Mouse (Mus musculus) CD4-positive, CD25-positive, alpha-beta regulatory T cell, adult 2 months (primary cell): ENCODE results near the gene Rassf2.

Source experiments
- DNase-seq: peaks from one replicate; pipeline ENCODE4 v3.0.0-alpha.2; 2012; ENCODE audit warnings: low read depth, low spot score

Rassf2 gene

DNA sequence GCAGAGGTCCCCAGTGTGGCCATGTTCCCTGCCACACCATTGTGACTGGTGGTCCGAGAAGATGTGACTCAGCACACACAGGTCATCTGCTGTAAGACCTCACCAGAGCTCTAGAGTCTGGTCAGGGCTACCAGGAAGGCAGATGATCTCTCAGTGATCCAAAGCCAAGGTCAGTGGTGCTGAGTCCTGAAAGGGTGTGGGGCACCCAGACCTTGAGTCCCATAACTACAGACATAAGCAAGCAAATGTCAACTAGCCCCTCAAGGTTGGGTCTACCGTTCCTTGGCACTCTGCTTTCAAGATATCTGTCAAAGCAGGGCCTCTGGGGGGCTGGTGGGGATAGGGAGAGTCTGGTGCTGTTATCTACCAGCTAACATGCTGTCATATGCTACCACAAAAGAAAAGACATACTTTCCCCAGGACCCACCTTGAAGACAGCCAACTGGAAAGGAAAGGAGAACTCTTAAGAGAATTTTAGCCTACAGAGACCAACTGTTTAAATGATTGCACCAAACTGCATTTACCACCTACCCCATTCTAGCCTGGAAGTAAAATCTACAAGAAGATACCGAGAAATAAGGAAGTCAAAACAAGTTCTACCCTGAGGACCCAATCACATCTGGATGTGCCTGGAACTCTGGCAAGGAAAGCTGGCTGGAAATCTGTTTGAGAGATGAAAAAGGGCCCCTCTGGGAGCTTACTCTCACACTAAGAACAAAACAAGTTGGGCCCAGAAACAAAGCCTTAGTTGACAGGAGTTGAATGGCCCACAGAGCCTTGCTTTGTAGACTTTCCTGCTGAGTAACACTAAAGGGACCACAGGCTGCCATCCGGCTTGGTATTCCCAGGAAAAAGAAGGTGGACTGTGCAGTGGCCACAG lies 4.8 kb upstream of the Rassf2 start:
- no peak for DNase-seq

DNA sequence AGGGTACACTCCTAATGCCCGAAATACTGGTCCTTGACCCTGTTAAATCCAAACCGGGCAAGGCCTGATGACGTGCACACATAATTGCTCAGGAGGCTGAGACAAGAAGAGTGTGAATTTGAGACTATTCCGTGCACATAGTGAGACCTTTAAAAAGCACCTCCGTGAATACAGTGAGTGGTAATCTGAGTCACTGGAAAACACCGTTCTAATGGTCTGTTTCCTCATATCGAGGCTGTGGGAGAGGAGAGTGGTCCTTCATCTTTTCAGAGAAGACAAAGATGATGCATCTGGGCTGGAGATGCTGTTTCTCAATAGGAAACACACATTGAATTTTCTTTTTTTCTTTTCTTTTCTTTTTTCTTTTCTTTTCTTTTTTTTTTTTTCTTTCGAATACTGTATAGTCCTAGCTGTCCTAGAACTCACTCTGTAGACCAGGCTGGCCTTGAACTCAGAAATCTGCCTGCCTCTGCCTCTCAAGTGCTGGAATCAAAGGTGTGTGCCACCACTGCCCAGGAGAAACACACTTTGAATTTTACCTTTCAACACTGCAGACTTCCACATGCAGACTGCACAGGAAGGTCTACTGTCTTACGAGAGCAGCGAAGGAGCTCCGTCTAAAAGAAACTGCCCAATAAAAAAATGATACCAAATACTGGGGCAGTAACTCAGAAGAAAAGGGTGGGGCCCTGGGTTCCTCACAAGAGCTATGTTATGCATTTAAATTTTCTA lies 1.5 kb upstream of the Rassf2 start:
- no peak for DNase-seq

DNA sequence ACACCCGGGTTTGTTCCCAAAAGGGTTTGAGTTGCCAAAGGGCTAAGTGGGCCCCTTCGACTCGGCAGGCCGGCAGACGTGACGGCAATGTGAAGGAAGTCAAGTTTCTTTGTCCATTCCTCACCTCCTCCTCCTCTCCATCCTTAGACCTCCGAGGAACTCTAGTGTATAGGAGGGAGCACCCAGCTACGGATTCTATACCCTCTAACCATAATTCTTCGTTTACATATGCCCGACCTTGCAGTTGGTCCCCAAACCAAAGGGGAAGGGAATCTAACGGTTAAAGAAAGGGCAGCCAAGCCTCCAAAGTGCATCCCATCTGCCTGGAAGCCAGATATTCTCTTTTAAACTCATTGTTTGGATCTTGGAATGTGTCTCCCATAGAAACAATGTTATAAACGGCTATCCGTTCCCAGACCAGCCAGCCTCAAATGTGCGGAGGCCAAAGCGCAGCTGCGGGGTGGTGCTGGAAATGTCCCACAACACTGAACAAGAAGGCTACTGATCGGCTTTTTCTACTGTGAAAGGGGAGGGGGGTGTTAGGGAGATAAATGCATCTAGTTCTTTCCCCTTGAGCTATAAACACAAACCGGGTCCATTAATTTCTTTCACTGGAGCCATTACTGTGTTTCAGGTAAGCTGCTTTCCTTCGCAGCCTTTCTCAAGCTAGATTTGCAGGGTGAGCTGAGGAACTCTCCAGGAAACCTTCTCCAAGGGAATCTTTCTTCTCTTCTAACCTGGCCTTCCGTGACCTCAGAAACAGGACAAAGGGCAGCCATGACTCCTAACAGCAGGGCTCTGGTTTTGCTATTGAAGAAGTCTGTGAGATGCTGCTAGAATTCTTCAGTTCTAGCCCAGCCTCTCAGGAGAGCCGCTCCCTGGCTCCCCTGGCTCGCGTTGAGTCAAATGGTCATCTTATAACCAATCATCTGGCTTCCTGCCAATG lies 633 bp upstream of the Rassf2 start:
- DNase-seq, result no peak

DNA sequence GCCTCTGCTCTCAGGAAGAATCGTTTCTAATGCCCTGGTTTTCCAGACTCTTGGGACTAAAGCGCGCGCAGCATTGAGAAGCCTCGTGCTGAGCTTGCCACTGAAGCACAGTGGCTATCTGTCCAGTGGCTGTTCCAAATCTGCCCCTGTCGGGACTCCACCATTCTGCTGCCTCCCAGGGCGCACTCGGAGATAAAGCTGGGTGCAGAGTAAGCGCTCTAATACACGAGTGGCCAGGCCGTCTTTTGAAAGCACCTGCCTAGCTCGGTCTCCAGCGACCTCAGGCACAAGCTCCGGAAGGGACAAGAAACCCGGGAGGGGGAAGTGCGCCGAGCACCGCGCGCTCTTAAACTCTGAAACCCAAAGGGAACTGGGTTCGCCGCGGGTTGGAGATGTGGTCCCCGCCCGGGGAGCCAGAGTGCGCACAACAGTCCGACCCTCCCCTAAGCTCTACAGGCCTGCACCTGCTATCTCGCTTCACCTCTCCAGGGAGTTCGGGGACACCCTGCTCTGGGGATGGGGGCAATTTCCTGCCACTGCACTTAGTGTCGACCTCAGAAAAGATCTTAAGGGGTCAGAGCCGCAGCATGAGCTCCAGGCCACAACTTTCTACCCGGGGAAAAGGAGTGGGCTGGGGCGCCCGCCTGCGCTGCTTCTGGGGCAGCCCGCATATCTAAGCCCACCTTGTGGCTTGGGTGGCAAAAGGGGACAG lies 1.0 kb downstream of the Rassf2 start:
- DNase-seq, result peak; percentile 64

DNA sequence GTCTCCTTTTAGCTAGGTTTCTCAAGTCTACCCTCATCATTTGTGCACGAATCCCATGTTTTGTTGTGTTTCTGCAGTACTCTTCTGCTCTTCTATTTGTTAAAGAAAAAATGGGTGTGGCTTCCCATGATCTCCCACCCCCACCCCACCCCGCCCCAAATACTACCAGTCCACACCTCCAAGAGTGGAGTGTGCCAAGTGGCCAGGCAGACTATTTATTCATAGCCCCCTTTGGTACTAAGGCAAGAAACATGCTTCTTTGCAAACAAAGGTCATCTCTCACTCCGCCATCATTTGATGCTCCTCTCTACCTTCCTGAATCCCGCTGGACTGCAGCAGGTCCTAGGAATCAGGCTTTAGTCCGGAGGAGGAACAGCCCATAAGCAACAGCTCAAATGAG lies 2.0 kb downstream of the Rassf2 start:
- no peak for DNase-seq

DNA sequence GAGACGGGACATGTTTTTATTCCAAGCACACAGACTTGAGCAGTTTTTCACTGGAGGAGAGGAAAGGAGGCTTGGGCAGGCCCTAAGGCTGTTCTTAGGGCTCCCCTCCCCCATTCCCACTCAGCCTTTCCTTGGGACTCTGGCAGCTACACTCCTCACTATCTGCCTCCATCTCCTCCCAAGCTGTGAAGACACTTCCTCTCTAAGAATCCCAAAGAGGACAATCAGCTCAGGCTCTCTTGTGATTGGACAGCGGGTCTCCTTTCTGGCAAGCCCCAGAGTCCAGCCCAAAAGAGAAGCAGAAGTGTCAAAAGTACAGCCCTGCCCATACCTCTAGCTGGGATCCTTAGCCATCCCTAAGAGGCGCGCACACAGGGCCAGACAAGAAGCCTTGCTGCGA lies 2.7 kb downstream of the Rassf2 start:
- no peak for DNase-seq

DNA sequence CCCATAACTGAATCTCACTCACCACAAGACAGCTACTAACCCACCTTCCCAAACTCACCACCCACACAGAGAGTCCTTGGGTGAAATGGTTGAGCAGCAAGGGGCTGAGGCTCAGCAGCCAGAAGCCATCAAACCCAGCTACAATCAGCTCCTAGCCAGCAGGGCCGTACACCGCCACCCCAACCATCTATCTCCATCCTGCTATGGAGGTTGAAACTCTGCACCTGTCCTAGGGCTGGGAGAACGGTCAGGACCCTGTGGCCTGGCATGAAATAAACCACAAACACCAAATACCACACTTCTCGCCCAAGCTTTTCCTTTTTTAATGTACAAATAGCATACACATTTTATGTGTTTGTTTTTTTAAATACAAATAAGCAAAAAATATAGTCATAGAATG lies 6.0 kb downstream of the Rassf2 start:
- DNase-seq, result no peak

DNA sequence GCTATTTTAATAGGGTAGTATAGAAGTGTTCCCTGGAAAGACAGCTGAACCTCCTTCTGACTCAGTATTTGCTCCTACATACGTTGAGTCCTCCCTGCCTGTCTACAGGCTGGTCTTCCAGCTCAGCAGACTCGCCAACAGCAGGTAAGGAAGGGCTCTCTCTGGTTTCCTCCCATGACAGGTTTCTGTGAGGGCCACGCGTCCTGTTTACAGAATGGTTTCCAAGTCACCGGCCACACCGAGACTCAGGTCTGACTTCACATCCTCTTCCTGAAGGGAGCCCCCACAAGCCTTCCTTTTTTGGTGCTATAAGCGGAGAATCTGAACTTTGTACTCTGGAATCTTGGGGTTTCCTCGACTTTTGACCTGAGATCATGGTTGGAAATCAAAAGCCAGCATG lies 7.4 kb downstream of the Rassf2 start:
- DNase-seq, result peak; percentile 65

DNA sequence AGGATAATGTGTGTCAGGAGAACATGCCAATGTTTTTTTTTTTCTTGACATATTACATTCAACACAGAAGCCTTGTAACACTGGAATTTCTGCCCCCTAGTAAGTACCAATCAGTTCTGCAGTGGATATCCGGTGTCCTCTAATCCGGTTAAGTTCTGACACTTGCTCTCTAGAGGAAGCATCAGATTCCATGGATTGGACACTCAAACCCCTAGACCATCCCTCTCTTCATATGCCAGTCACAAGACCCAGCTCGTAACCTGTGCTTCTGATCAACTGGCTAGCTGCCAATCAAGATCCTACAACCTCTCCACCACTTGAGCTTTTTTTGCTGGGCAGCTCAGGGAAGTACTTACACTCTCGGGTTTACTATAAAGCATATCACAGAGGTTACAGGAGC lies 8.4 kb downstream of the Rassf2 start:
- no peak for DNase-seq

DNA sequence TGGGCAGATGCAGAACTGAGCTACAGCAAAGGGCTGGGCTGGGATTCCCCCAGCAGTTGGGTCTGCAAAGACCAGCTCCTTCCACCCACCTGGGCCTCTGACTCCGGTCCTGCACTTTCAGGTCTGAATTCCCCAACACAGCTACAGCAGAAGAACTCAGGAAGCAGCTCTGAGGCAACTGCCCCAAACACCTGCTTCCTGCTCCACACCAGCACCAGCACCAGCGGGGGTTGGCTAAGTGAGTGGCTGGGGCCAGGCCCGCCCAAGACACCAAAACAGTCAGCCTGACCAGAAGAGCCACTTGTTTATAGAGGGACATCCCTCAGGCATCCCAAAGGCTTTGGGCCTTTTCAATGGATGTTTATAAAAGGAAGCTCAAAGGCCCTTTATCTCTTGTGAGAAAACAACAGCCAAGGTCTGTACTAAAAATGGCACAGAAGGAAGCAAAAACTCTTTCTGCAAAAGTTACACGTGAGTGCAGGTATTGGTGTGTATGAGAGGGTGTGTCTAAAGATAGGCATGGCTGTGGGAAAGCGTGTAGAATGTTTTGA lies 9.0 kb downstream of the Rassf2 start:
- peak; percentile 67 for DNase-seq

DNA sequence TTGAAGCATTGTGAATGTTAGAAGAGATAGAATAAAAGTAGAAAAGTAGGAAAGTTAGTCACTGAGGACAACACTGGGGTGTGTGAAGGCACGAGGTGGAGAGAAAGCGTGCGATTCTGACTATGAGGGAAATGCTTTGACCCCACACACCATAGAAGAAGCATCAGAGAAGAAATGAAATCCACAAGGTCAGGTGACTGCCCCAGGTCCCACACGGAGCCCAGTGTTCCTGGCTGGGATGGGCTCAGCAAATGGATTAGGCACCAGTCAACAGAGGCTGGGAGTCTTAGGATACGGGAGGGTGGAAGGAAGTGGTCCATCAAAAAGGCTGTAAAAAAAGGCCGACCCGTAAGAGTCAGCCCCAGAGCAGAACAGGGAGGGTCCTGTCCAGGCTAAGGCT lies 9.6 kb downstream of the Rassf2 start:
- no peak for DNase-seq

DNA sequence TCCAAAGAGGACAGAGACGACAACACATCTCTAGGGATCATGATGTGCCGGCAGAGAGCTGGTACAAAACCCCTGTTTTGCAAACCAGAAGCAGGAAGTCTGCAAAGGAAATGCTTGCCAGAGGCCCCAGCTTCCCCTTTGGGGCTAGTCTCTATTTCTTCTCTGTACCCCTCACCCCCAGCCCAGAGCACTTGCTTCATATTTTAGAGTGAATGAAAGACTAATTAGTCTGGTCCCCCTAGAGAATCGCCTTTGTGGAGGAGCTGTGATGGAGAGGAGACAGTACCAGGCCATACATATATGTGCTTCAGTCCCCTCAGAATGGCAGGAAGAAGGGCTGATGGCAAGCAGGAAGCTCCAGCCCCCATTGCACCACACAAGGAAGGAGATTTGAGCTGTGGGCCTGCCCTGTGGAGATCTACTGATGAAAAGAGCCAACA lies 10.7 kb downstream of the Rassf2 start:
- DNase-seq, result peak; percentile 56

DNA sequence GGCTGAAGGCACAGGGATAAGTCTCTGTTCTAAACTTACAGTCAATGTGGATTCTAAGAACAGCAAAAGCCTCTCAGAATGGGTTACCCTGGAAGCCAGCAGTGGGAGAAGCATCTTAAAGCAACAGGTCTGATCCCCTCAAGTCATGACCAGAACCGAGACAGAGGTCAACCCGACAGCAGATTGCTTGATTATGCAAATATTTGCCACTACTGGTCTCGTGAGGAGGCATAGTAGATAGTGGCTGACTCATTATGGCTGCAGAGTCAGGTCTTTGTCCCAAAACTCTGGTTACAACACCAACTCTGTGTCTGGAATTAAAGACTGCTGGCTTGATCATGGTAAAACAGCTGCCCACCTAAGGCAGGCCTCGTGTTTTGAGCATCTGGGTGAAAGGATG lies 11.9 kb downstream of the Rassf2 start:
- no peak for DNase-seq

DNA sequence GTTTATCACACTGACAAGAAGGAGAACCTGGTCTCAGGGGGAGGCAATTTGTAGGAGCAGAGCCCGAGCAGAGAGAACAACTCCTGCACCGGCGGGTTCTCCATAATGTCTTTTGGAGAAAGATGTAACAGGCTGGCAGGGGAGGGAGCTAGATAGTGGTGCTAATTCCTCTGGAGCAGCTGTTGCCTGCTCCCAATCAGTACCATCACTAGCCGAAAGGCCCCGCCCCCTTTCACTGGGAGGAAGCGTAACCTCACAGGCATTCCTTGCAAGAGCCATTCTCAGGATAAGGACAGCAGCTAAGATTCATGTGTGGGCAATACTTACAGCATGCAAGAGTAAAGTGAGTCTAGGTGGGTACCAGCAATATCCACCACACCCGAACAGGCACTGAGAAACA lies 12.4 kb downstream of the Rassf2 start:
- DNase-seq, result no peak

DNA sequence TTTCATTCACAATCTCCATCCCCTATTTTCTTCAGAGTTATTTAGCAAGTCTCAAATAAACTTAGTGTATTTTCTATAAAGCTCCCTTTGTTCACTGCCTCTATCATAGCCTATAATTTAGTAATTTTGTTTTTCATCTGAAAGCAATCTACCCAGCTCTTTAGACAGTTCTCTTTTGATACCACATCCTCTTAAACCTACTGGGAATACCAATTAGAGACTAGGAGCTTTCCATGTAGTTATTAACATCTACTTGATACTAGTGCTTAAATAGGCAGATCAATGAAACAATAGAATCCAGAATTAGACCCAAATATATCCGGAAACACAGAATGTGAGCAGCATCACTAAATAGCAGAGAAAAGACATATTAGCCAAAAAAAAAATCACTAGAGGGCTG lies 14.0 kb downstream of the Rassf2 start:
- DNase-seq, result no peak

DNA sequence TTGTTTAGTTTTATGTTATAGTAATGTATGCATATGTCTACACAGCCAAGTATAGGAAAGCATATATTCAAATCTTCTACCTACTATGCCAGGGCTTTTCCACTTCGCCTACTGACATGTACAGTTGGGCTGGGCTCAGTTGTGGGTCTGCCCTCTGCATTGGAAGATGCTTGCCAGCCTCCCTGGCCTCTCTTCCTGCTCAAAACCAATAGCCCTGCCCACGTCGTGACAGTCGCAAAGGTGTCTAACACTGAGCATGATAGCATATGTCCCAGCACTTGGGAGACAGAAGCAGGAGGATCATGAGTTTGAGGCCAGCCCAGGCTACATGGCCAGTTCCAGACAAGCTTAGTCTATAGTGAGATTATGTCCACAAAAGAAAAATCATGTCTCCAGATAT lies 16.9 kb downstream of the Rassf2 start:
- peak; percentile 35 for DNase-seq

DNA sequence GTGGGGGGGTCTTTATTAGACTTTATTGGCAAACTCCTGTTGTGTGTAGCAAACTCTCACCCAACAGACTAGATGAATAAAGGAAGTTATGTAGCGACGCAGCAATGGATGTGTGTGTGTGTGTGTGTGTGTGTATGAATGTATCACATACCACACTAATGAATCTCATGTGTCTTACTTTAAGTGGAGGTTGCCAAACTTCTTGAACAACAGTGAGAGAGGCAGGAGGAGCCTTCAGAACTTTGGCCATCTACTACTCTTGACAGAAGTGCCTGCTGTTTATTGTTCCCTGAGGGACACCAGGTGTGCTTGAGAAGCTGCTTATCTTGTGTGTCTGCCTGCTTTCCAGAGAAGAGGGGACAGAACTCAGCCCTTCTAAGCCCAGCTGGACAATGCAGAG lies 19.3 kb downstream of the Rassf2 start:
- DNase-seq, result no peak

DNA sequence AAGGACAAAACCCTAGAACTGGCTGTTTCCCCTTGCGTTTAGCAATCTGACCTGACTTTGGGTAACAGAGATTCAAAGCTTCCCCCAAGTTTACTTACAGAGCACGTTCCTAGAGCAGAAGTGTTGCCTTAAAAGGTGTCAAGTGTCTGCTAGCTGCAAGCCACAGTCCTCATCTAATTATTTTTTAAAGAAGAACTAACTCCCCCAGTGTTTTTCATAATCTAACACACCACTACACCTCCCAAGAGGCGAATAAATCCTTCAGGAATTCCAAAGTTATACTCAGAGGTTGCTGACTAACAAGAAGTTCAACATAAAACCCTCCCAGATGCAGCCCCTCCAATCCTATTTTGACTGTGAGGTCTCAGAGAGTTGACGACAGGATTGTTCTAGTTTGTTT lies 21.9 kb downstream of the Rassf2 start:
- no peak for DNase-seq

DNA sequence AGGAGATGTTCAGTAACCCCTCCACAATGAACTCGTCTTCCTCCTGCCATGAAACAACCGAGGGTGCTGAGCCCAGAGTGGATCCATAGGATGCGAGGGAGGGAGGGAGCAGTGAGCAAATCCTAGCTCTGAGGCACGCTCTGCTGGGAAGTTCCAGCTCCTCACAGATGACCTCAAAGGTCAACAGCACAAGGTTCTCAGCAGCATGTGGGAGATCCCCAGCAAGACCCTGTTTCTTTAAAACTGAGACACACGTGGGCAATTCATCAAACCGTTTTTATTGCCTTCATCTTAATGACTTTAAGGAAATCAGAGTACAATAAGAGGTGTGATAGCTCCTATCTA lies 22.6 kb downstream of the Rassf2 start:
- no peak for DNase-seq

DNA sequence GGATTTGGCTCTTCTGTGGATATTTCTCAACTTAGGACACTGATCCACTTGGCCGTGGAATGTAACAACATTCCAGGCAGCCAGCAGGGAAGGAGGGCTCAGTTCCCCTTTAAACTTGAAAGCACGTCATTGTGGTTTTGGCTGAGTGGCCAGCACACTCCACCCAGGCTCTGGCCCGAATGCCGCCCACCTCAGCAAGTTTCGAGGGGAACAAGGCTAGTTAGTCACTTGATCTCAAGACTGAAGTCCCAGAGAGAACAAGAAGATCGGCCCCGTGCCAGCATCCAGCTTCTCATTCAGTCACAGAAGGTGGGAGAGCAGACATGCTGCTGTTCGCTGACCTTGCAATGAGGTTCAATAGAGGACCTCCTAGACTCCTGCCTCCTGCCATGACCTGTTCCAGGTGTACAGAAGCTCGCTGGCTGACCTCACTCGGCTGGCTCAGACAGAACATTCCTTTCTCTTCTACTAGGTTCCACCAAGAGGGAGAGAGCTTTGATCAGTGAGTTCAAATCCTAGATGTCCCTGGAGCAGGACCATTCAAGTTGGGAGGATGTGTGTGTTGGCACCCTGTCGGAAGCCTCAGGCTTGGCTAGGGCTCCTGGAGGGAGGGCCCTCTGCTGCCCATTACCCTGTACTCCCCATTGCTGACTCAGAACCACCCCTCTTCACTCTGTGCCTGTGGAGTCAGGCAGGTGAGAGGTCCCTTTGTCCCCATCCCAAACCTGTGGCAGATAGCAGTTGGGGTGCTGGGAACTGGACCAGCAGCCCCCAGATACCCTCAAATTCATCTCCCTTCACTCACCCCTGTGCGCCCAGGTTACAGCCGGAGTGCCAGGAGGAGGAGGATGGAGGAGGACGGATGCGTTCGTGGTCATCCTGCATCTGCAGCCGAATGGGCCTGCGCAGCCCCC lies 23.2 kb downstream of the Rassf2 start:
- no peak for DNase-seq
